8 mouse cellular contexts compared by ENCODE assay signal in genomic region chr3:96593374-96593773, GRCm38 (mm10). TPM values are rescaled to one million over a fixed set of nuclear protein-coding genes. Genes with fewer than 3 reads are reported as not detected.
A peak's percentile ranks its signal among the peaks of the same experiment; 100 is the strongest.
DNase-seq lines count a peak whose midpoint lies in the region; ATAC-seq and TF ChIP-seq lines count a peak whose summit lies in the region.

No protein-coding gene starts in this region.

- no peak for TF ChIP-seq POLR2A in lung, adult 2 months (IDR thresholded peaks at IDR 0.05; ENCODE audit: borderline replicate concordance, extremely low read depth, low read depth, low read length)

- H3K36me3 ChIP-seq in embryonic facial prominence, embryonic 12.5 days = no peaks in the 10 kb centered on the region
- no peaks in the 10 kb centered on the region for H3K36me3 ChIP-seq in hindbrain, embryonic 15.5 days
- H3K36me3 ChIP-seq in stomach, embryonic 14.5 days (ENCODE audit: control insufficient read depth, insufficient read depth, low read length) = no peaks in the 10 kb centered on the region

- H3K4me1 ChIP-seq in embryonic facial prominence, embryonic 12.5 days = peaks cover 34% of the 10 kb centered on the region
- peaks cover 44% of the 10 kb centered on the region for H3K4me1 ChIP-seq in hindbrain, embryonic 15.5 days (replicated peaks)
- peaks cover 10% of the 10 kb centered on the region for H3K4me1 ChIP-seq in lung, adult 2 months (ENCODE audit: control insufficient read depth, insufficient read depth, low read length)
- H3K4me1 ChIP-seq in stomach, embryonic 14.5 days (ENCODE audit: control insufficient read depth, insufficient read depth, low read length) = peaks cover 17% of the 10 kb centered on the region; the same call in 1 of the 2 replicates

- peak overlapping the region; percentile 70; the same call in 1 of the 2 replicates for H3K27ac ChIP-seq in embryonic facial prominence, embryonic 12.5 days
- H3K27ac ChIP-seq in hindbrain, embryonic 15.5 days (replicated peaks) = peak overlapping the region; percentile 86
- peak overlapping the region; percentile 66; the same call in 1 of the 2 replicates for H3K27ac ChIP-seq in stomach, embryonic 14.5 days (ENCODE audit: low read length)

- H3K9me3 ChIP-seq in embryonic facial prominence, embryonic 12.5 days = no peaks in the 10 kb centered on the region
- no peaks in the 10 kb centered on the region for H3K9me3 ChIP-seq in hindbrain, embryonic 15.5 days
- no peaks in the 10 kb centered on the region for H3K9me3 ChIP-seq in stomach, embryonic 14.5 days (ENCODE audit: control insufficient read depth, low read depth, low read length)

- under 1% methylated on average over 10 of the region's 10 CpGs for WGBS in embryonic facial prominence, embryonic 12.5 days
- under 1% methylated on average over 10 of the region's 10 CpGs for WGBS in hindbrain, embryonic 15.5 days
- under 1% methylated on average over 10 of the region's 10 CpGs for WGBS in lung, adult 2 months
- under 1% methylated on average over 10 of the region's 10 CpGs for WGBS in stomach, embryonic 14.5 days

- TF ChIP-seq CTCF in lung, adult 2 months (IDR thresholded peaks at IDR 0.05; ENCODE audit: insufficient read depth, low read length) = no peak

- H3K4me3 ChIP-seq in embryonic facial prominence, embryonic 12.5 days = peak overlapping the region; percentile 56
- peak overlapping the region; percentile 72 for H3K4me3 ChIP-seq in hindbrain, embryonic 15.5 days
- H3K4me3 ChIP-seq in lung, adult 2 months (replicated peaks; ENCODE audit: extremely low read depth, low read depth, low read length) = peak overlapping the region; percentile 90
- H3K4me3 ChIP-seq in stomach, embryonic 14.5 days (ENCODE audit: low read depth, low read length) = peak overlapping the region; percentile 56

- H3K27me3 ChIP-seq in embryonic facial prominence, embryonic 12.5 days = peaks cover 12% of the 10 kb centered on the region
- no peaks in the 10 kb centered on the region for H3K27me3 ChIP-seq in hindbrain, embryonic 15.5 days
- no peaks in the 10 kb centered on the region for H3K27me3 ChIP-seq in stomach, embryonic 14.5 days (ENCODE audit: control insufficient read depth, insufficient read depth, low read length)

- peak; percentile 64 to 78 for DNase-seq in lung, adult 18-20 months
- DNase-seq in lung, postnatal 4 days = no peak
- DNase-seq in lung, adult 2 months = no peak
- DNase-seq in adrenal gland, postnatal 14 days = no peak
- DNase-seq in layer of hippocampus, adult 9-11 months = no peak

- peak overlapping the region; percentile 61 for H3K9ac ChIP-seq in embryonic facial prominence, embryonic 12.5 days
- H3K9ac ChIP-seq in hindbrain, embryonic 15.5 days = peak overlapping the region; percentile 67
- H3K9ac ChIP-seq in stomach, embryonic 14.5 days (replicated peaks; ENCODE audit: low read depth, low read length) = peak overlapping the region; percentile 62; the same call in 1 of the 2 replicates

- H3K4me2 ChIP-seq in embryonic facial prominence, embryonic 12.5 days (replicated peaks) = peak overlapping the region; percentile 72
- H3K4me2 ChIP-seq in hindbrain, embryonic 15.5 days = peak overlapping the region; percentile 77
- peak overlapping the region; percentile 75 for H3K4me2 ChIP-seq in stomach, embryonic 14.5 days (replicated peaks; ENCODE audit: low read depth, low read length)

- no peak for ATAC-seq in embryonic facial prominence, embryonic 12.5 days (ENCODE audit: insufficient number of reproducible peaks, insufficient read depth, low FRiP score, low TSS enrichment)
- ATAC-seq in hindbrain, embryonic 15.5 days (ENCODE audit: low FRiP score, low read depth) = no peak
- ATAC-seq in stomach, embryonic 14.5 days (ENCODE audit: insufficient number of reproducible peaks, insufficient read depth, low FRiP score, low read depth) = no peak

RNA-seq across cellular contexts. Expression of gene Polr3gl, which starts 0.6 kb away (rescaled TPM):
- 49.8 and 52.1 TPM in 2 replicates for polyA plus RNA-seq in embryonic facial prominence, embryonic 12.5 days (2016; fragmentation: Nextera tagmentation; extraction: Ambion mirVana)
- 36.8 and 38.8 TPM in 2 replicates for polyA plus RNA-seq in hindbrain, embryonic 15.5 days (2015; fragmentation: Nextera tagmentation; extraction: Ambion mirVana)
- polyA plus RNA-seq in lung, adult 2 months (2012; rRNA removed) = 18.3 and 21.3 TPM in 2 replicates
- polyA plus RNA-seq in stomach, embryonic 14.5 days (2014; fragmentation: Nextera tagmentation; extraction: Ambion mirVana) = 21.5 and 29.5 TPM in 2 replicates
- total RNA-seq in adrenal gland, postnatal 14 days (2021) = 35.0 and 36.1 TPM in 2 replicates

RNA-seq across cellular contexts. Expression of gene Ankrd34a, which starts 3.1 kb away (rescaled TPM):
- 2.1 and 2.3 TPM in 2 replicates for polyA plus RNA-seq in embryonic facial prominence, embryonic 12.5 days (2016; fragmentation: Nextera tagmentation; extraction: Ambion mirVana)
- polyA plus RNA-seq in hindbrain, embryonic 15.5 days (2015; fragmentation: Nextera tagmentation; extraction: Ambion mirVana) = 16.7 and 19.9 TPM in 2 replicates
- 0.27 and 0.44 TPM in 2 replicates for polyA plus RNA-seq in lung, adult 2 months (2012; rRNA removed)
- 2.9 and 3.4 TPM in 2 replicates for polyA plus RNA-seq in stomach, embryonic 14.5 days (2014; fragmentation: Nextera tagmentation; extraction: Ambion mirVana)
- total RNA-seq in adrenal gland, postnatal 14 days (2021) = 0.49 and 0.70 TPM in 2 replicates

RNA-seq across cellular contexts. Expression of gene Lix1l, which starts 7.6 kb away (rescaled TPM):
- polyA plus RNA-seq in embryonic facial prominence, embryonic 12.5 days (2016; fragmentation: Nextera tagmentation; extraction: Ambion mirVana) = 6.8 and 8.1 TPM in 2 replicates
- 5.4 and 6.1 TPM in 2 replicates for polyA plus RNA-seq in hindbrain, embryonic 15.5 days (2015; fragmentation: Nextera tagmentation; extraction: Ambion mirVana)
- 20.6 and 34.4 TPM in 2 replicates for polyA plus RNA-seq in lung, adult 2 months (2012; rRNA removed)
- polyA plus RNA-seq in stomach, embryonic 14.5 days (2014; fragmentation: Nextera tagmentation; extraction: Ambion mirVana) = 10.6 TPM in 2 replicates
- total RNA-seq in adrenal gland, postnatal 14 days (2021) = 29.1 and 29.6 TPM in 2 replicates

RNA-seq across cellular contexts. Expression of gene Gm16253, which starts 16.6 kb away (rescaled TPM):
- 2.1 and 2.4 TPM in 2 replicates for polyA plus RNA-seq in embryonic facial prominence, embryonic 12.5 days (2016; fragmentation: Nextera tagmentation; extraction: Ambion mirVana)
- polyA plus RNA-seq in hindbrain, embryonic 15.5 days (2015; fragmentation: Nextera tagmentation; extraction: Ambion mirVana) = 1.8 and 2.2 TPM in 2 replicates
- not detected in 2 replicates for polyA plus RNA-seq in lung, adult 2 months (2012; rRNA removed)
- polyA plus RNA-seq in stomach, embryonic 14.5 days (2014; fragmentation: Nextera tagmentation; extraction: Ambion mirVana) = 0.69 and 1.9 TPM in 2 replicates
- not detected in 2 replicates for total RNA-seq in adrenal gland, postnatal 14 days (2021)

RNA-seq across cellular contexts. Expression of gene Txnip, which starts 35.6 kb away (rescaled TPM):
- polyA plus RNA-seq in embryonic facial prominence, embryonic 12.5 days (2016; fragmentation: Nextera tagmentation; extraction: Ambion mirVana) = 75.8 and 80.8 TPM in 2 replicates
- 48.2 and 53.0 TPM in 2 replicates for polyA plus RNA-seq in hindbrain, embryonic 15.5 days (2015; fragmentation: Nextera tagmentation; extraction: Ambion mirVana)
- 687 and 806 TPM in 2 replicates for polyA plus RNA-seq in lung, adult 2 months (2012; rRNA removed)
- 155 and 168 TPM in 2 replicates for polyA plus RNA-seq in stomach, embryonic 14.5 days (2014; fragmentation: Nextera tagmentation; extraction: Ambion mirVana)
- total RNA-seq in adrenal gland, postnatal 14 days (2021) = 479 and 772 TPM in 2 replicates

Comparison
In these comparisons a context has a peak if more than half of its experiments do, and no peak if none do; other contexts are left out.
1. DNase-seq: peak in lung, adult 18-20 months (2 of 2); none in lung, postnatal 4 days (0 of 2), lung, adult 2 months (single experiment), adrenal gland, postnatal 14 days (single experiment) and layer of hippocampus, adult 9-11 months (single experiment).
2. Peak in every context shown above with its lines, with median percentiles within 50 percentile points of each other: H3K27ac ChIP-seq, H3K4me2 ChIP-seq, H3K4me3 ChIP-seq and H3K9ac ChIP-seq.